Mouse (Mus musculus): ENCODE results near the gene Ntmt1. TPM values are rescaled to one million over a fixed set of nuclear protein-coding genes. Genes with fewer than 3 reads are reported as not detected.

The Ntmt1 gene
- total and polyA plus RNA-seq, 2 experiments from 2014 or later: 67.2 to 87.8 TPM

- ATAC-seq (ENCODE audit: insufficient read depth, low read depth) (0 out of 2 replicates have a peak, but pooled peaks have one; percentile 13), DNase-seq (ENCODE audit: low spot score) (peak; percentile 77)
- 0 out of 2 replicates have a peak, but pooled peaks cover 4% of the 10 kb centered on the region for H3K27me3 ChIP-seq (ENCODE audit: control insufficient read depth, insufficient read depth, low read length)
- no peaks in the 10 kb centered on the region for H3K9me3 ChIP-seq (replicated peaks; ENCODE audit: control insufficient read depth, low read length)
- H3K4me3 ChIP-seq (ENCODE audit: low read depth, low read length): no peak overlapping the region
- TF ChIP-seq EP300 (IDR thresholded peaks at IDR 0.05; ENCODE audit: low read depth): no peak
- no peak for TF ChIP-seq CTCF (IDR thresholded peaks at IDR 0.05; ENCODE audit: low read depth)
- no peak overlapping the region for H3K9ac ChIP-seq (replicated peaks; ENCODE audit: low read depth, low read length)
- WGBS: 10% methylated on average over 11 of the region's 11 CpGs
- H3K4me1 ChIP-seq (ENCODE audit: control insufficient read depth, insufficient read depth): peaks cover 7% of the 10 kb centered on the region
- no peak overlapping the region for H3K27ac ChIP-seq (ENCODE audit: low read depth)
- no peaks in the 10 kb centered on the region for H3K36me3 ChIP-seq (replicated peaks; ENCODE audit: control insufficient read depth, insufficient read depth, low read length)
- H3K4me2 ChIP-seq (ENCODE audit: low read depth, low read length): peak overlapping the region; percentile 40
Measured at GRCm38 (mm10) chr2:30796382-30796781, 11.2 kb upstream of the Ntmt1 start.

DNA sequence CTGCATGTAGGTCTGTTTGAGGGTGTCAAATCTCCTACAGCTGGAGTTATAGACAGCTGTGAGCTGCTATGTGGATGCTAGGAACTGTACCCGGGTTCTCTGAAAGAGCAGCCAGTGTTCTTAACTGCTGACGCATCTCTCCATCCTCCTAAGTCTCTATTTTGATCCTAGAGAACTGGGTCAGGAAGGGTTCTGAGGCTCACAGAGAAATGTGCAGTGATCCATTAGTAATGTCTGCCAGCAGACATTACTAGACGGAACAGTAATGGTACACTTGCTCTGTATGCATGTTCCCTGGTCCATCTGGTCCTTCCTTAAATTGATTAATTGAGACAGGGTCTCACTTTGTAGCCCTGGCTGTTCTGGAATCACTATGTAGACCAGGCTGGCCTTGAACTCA, 8.2 kb upstream of the Ntmt1 start:
- ATAC-seq (ENCODE audit: insufficient read depth, low read depth) (no peak), DNase-seq (ENCODE audit: low spot score) (no peak)
- Histone ChIP-seq H3K4me2 (ENCODE audit: low read depth, low read length) (no peak overlapping the region), H3K9ac (replicated peaks; ENCODE audit: low read depth, low read length) (no peak overlapping the region), H3K27ac (ENCODE audit: low read depth) (no peak overlapping the region), H3K4me1 (ENCODE audit: control insufficient read depth, insufficient read depth) (peaks cover 12% of the 10 kb centered on the region), H3K27me3 (ENCODE audit: control insufficient read depth, insufficient read depth, low read length) (0 out of 2 replicates have a peak, but pooled peaks cover 9% of the 10 kb centered on the region), H3K9me3 (replicated peaks; ENCODE audit: control insufficient read depth, low read length) (no peaks in the 10 kb centered on the region), H3K36me3 (replicated peaks; ENCODE audit: control insufficient read depth, insufficient read depth, low read length) (no peaks in the 10 kb centered on the region), H3K4me3 (ENCODE audit: low read depth, low read length) (no peak overlapping the region)
- TF ChIP-seq EP300 (IDR thresholded peaks at IDR 0.05; ENCODE audit: low read depth): no peak
- no peak for TF ChIP-seq CTCF (IDR thresholded peaks at IDR 0.05; ENCODE audit: low read depth)
- 84% methylated on average over 3 of the region's 3 CpGs for WGBS

DNA sequence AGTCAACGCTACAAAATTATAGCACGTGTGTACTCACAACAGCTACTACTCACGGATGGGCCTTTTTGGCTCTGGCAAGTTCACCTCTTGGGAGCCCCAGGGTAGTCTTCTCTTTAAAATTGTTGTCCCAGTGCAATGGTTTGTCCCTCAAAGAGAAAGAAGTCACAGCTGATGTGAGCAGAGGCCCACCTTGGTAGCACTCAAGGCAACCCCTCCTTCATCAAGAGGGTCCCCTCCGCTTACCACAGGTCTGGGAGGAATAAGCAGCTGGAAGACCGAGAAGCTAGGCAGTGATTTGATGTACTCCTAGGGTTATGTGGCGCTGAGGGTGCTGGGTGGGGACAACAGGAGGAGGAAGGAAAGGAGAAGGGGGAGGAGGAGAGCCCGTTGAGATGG, 7.0 kb upstream of the Ntmt1 start:
- Histone ChIP-seq H3K4me3 (ENCODE audit: low read depth, low read length) (peak overlapping the region; percentile 50), H3K27me3 (ENCODE audit: control insufficient read depth, insufficient read depth, low read length) (0 out of 2 replicates have a peak, but pooled peaks cover 9% of the 10 kb centered on the region), H3K9me3 (replicated peaks; ENCODE audit: control insufficient read depth, low read length) (no peaks in the 10 kb centered on the region), H3K27ac (ENCODE audit: low read depth) (no peak overlapping the region), H3K9ac (replicated peaks; ENCODE audit: low read depth, low read length) (peak overlapping the region; percentile 51; the same call in 1 of the 2 replicates), H3K36me3 (replicated peaks; ENCODE audit: control insufficient read depth, insufficient read depth, low read length) (no peaks in the 10 kb centered on the region), H3K4me1 (ENCODE audit: control insufficient read depth, insufficient read depth) (peaks cover 12% of the 10 kb centered on the region), H3K4me2 (ENCODE audit: low read depth, low read length) (peak overlapping the region; percentile 88)
- TF ChIP-seq CTCF (IDR thresholded peaks at IDR 0.05; ENCODE audit: low read depth): no peak
- TF ChIP-seq EP300 (IDR thresholded peaks at IDR 0.05; ENCODE audit: low read depth): no peak
- ATAC-seq (ENCODE audit: insufficient read depth, low read depth) (no peak), DNase-seq (ENCODE audit: low spot score) (no peak)
- 40% methylated on average over 7 of the region's 7 CpGs for WGBS

GRCm38 (mm10) chr2:30801067-30801852, 6.4 kb upstream of the Ntmt1 start:
- H3K4me2 ChIP-seq (ENCODE audit: low read depth, low read length): peak overlapping the region; percentile 88
- no peak overlapping the region for H3K27ac ChIP-seq (ENCODE audit: low read depth)
- H3K9me3 ChIP-seq (replicated peaks; ENCODE audit: control insufficient read depth, low read length): no peaks in the 10 kb centered on the region
- DNase-seq (ENCODE audit: low spot score) (no peak), ATAC-seq (ENCODE audit: insufficient read depth, low read depth) (peak; percentile 65)
- H3K4me1 ChIP-seq (ENCODE audit: control insufficient read depth, insufficient read depth): peaks cover 12% of the 10 kb centered on the region
- 2% methylated on average over 76 of the region's 77 CpGs for WGBS
- H3K36me3 ChIP-seq (replicated peaks; ENCODE audit: control insufficient read depth, insufficient read depth, low read length): no peaks in the 10 kb centered on the region
- H3K9ac ChIP-seq (replicated peaks; ENCODE audit: low read depth, low read length): peak overlapping the region; percentile 51
- 0 out of 2 replicates have a peak, but pooled peaks cover 9% of the 10 kb centered on the region for H3K27me3 ChIP-seq (ENCODE audit: control insufficient read depth, insufficient read depth, low read length)
- TF ChIP-seq EP300 (IDR thresholded peaks at IDR 0.05; ENCODE audit: low read depth): no peak
- peak overlapping the region; percentile 50 for H3K4me3 ChIP-seq (ENCODE audit: low read depth, low read length)

DNA sequence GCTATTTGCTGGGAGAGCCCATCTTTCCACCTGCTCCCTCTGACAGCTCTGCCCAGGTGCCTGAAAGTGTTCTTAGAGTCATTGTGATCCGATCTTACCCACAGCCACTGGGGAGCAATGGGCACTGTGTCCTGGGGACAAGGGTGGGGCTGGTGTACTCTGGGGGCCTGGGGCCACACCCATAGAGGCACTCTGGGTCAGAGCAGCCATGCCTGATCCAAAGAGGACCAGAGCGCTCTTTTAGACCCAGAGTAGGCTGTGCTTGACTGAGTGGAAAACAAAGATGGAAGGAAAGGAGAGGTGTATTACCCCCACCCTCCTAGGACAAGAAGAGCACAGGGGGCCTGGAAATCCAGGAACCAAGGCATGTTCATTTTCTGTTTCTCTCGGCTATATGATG, 4.0 kb upstream of the Ntmt1 start, which contains the start of gene 1700001O22Rik:
TSS of gene 1700001O22Rik (minus strand) at position 58 of the 400 bp plus-strand sequence.
- 84% methylated on average over 3 of the region's 3 CpGs for WGBS

More for the DNA sequence above, 4.0 kb upstream of the Ntmt1 start, which contains the start of gene 1700001O22Rik:
- 0 out of 2 replicates have a peak, but pooled peaks cover 9% of the 10 kb centered on the region for H3K27me3 ChIP-seq (ENCODE audit: control insufficient read depth, insufficient read depth, low read length)
- H3K9ac ChIP-seq (replicated peaks; ENCODE audit: low read depth, low read length): no peak within 1 kb of the TSS
- no peaks in the 10 kb centered on the region for H3K9me3 ChIP-seq (replicated peaks; ENCODE audit: control insufficient read depth, low read length)
- H3K4me3 ChIP-seq (ENCODE audit: low read depth, low read length): no peak within 1 kb of the TSS
- no peak for ATAC-seq (ENCODE audit: insufficient read depth, low read depth)
- TF ChIP-seq EP300 (IDR thresholded peaks at IDR 0.05; ENCODE audit: low read depth) (no peak), CTCF (IDR thresholded peaks at IDR 0.05; ENCODE audit: low read depth) (no peak)
- no peak within 1 kb of the TSS for H3K4me2 ChIP-seq (ENCODE audit: low read depth, low read length)
- peaks cover 14% of the 10 kb centered on the region for H3K4me1 ChIP-seq (ENCODE audit: control insufficient read depth, insufficient read depth)
- H3K27ac ChIP-seq (ENCODE audit: low read depth): no peak within 1 kb of the TSS
- no peak for DNase-seq (ENCODE audit: low spot score)
- no peaks in the 10 kb centered on the region for H3K36me3 ChIP-seq (replicated peaks; ENCODE audit: control insufficient read depth, insufficient read depth, low read length)

Data from heart, postnatal 0 days (tissue).